Mouse (Mus musculus) G1E (cell line): ENCODE data around the gene Cep350. TPM values are rescaled to one million over a fixed set of nuclear protein-coding genes. Genes with fewer than 3 reads are reported as not detected.

Experiments
- ATAC-seq: 2 replicates; pipeline ENCODE4 v1.8.0; 2016; ENCODE audit warnings: mild to moderate bottlenecking; ENCODE audit not compliant: insufficient number of reproducible peaks, poor library complexity, low FRiP score, severe bottlenecking; ENCODE audit errors: extremely low read depth
- DNase-seq: peaks from one replicate; pipeline ENCODE4 v3.0.0; 2012; ENCODE audit warnings: low spot score
- H3K27me3 ChIP-seq: 2 replicates; pipeline ENCODE4 v1.6.1; 2012; ENCODE audit warnings: mild to moderate bottlenecking, low read length, inconsistent platforms; ENCODE audit not compliant: insufficient read depth
- H3K36me3 ChIP-seq: replicated peaks from 2 replicates; pipeline ENCODE3; 2012; ENCODE audit warnings: mild to moderate bottlenecking, inconsistent platforms
- H3K4me1 ChIP-seq: 2 replicates; pipeline ENCODE4 v1.6.1; 2012; ENCODE audit warnings: low read depth, low read length, inconsistent platforms, mixed read lengths; ENCODE audit not compliant: insufficient read depth
- H3K4me3 ChIP-seq: 2 replicates; pipeline ENCODE4 v1.5.1; 2012; ENCODE audit warnings: low read depth, mild to moderate bottlenecking, inconsistent platforms, low read length, moderate library complexity, mixed read lengths
- H3K9me3 ChIP-seq: replicated peaks from 2 replicates; pipeline ENCODE4 v1.6.1; 2012; ENCODE audit warnings: inconsistent platforms
- CTCF ChIP-seq: IDR thresholded peaks from 2 replicates; pipeline ENCODE4 v1.5.1; 2012; ENCODE audit warnings: low read depth, low read length, inconsistent platforms, mixed read lengths
- GATA1 ChIP-seq: IDR thresholded peaks from 2 replicates; pipeline ENCODE4 v1.6.1; 2012; ENCODE audit warnings: borderline replicate concordance, low read length, inconsistent platforms, mixed read lengths
- GATA2 ChIP-seq: IDR thresholded peaks from 2 replicates; pipeline ENCODE4 v1.6.1; 2012; ENCODE audit warnings: low read depth, low read length, inconsistent platforms, borderline replicate concordance
- POLR2AphosphoS5 ChIP-seq: IDR thresholded peaks from 2 replicates; pipeline ENCODE4 v1.6.1; 2012; ENCODE audit warnings: low read depth, low read length, inconsistent platforms; ENCODE audit not compliant: insufficient replicate concordance
- TAL1 ChIP-seq: conservative IDR thresholded peaks from 2 replicates; pipeline ENCODE4 v1.6.1; 2012; ENCODE audit warnings: low read depth, low read length, inconsistent platforms, mixed read lengths
- polyA plus RNA-seq: library from polyadenylated mRNA; stranded (reverse); fragments of >175 nt; gene quantifications from 2 replicates; pipeline ENCODE4 v1.2.3, GENCODE M21; 2012
- total RNA-seq, 2 experiments: library from RNA; stranded (forward) in 1 of 2; stranded (reverse) in 1 of 2; fragments of 200-1000 nt in 1 of 2; fragments of >200 nt in 1 of 2; fragmentation: Nextera tagmentation in 1 of 2; gene quantifications; 2 replicates each; pipeline ENCODE4 v1.2.3; 2014 to 2017

Gene Cep350
- total and polyA plus RNA-seq, 3 experiments: 3.3 to 98.2 (median 41.6) TPM

DNA sequence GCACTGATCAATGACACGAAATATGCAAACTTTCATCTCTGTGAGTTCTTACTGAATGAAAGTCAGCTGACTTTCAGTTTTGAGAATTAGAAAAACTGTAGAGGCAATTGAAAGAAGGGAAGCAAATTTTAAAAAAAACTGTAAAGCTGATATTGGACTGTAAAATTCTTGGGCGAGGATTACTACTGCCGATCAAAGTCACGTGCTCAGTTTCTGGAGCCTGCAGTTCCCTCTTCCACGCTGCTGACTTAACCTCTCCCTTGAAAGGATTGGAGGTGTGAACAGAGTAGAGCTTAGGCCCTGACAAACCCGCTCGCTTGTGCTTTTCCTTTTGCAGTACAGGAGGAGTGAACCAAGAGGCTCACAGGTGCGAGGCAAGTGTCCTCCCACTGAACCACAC lies 29.3 kb upstream of the Cep350 start:
- Histone ChIP-seq H3K9me3 (no peaks in the 10 kb centered on the region), H3K27me3 (no peaks in the 10 kb centered on the region; the same call in 1 of the 2 replicates), H3K4me1 (peaks cover 3% of the 10 kb centered on the region; the same call in 1 of the 2 replicates), H3K4me3 (no peak overlapping the region), H3K36me3 (peaks cover 36% of the 10 kb centered on the region)
- ATAC-seq (no peak), DNase-seq (no peak)
- no peak for TF ChIP-seq CTCF
- TF ChIP-seq POLR2AphosphoS5: no peak
- no peak for TF ChIP-seq TAL1
- TF ChIP-seq GATA2: no peak
- no peak for TF ChIP-seq GATA1

DNA sequence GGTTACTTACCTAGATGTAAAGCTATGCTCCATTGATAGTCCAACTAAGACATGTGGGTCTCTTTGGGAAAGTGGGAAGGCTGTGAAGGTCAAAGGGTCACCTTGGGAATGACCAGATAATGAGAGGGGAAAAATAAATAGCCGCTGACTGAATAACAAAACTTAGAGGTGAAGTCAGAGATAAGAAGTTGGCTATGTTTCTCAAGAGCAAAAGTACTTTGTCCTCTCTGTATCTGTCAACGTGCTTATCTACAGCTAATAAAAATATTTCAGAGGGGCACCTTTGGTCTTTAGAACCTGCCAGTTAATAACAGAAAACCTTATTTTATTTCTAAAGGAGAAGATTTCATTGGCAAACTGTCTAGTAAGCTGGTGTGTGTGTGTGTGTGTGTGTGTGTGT lies 22.6 kb upstream of the Cep350 start:
- Histone ChIP-seq H3K36me3 (no peaks in the 10 kb centered on the region), H3K9me3 (no peaks in the 10 kb centered on the region), H3K27me3 (peaks cover 12% of the 10 kb centered on the region), H3K4me1 (peaks cover 3% of the 10 kb centered on the region; the same call in 1 of the 2 replicates), H3K4me3 (no peak overlapping the region)
- TF ChIP-seq CTCF: no peak
- TF ChIP-seq POLR2AphosphoS5: no peak
- no peak for TF ChIP-seq TAL1
- TF ChIP-seq GATA1: no peak
- no peak for TF ChIP-seq GATA2
- ATAC-seq: no peak
- no peak for DNase-seq

DNA sequence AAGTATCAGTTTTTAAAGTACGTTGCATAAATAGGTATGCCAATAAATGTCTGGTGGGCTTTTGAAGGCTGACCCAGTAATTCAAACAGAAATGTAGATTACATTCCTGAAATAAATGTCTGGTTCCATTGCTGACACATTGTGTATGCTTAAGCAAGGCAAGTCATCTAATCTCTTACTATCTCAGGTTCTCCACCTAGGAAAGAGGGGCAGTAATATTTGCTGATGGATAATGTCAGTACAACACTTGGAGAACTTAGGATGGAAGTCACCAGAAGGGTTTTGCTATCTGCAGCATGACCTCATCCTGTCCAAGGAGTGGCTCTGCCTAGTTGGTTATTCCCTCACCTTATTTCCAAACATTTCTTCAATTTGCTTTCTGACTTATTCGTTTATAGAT lies 21.5 kb upstream of the Cep350 start:
- TF ChIP-seq POLR2AphosphoS5 (no peak), GATA1 (no peak), CTCF (no peak), GATA2 (no peak), TAL1 (no peak)
- Histone ChIP-seq H3K4me1 (peaks cover 3% of the 10 kb centered on the region; the same call in 1 of the 2 replicates), H3K27me3 (peaks cover 14% of the 10 kb centered on the region), H3K36me3 (no peaks in the 10 kb centered on the region), H3K4me3 (no peak overlapping the region), H3K9me3 (no peaks in the 10 kb centered on the region)
- DNase-seq (no peak), ATAC-seq (no peak)

DNA sequence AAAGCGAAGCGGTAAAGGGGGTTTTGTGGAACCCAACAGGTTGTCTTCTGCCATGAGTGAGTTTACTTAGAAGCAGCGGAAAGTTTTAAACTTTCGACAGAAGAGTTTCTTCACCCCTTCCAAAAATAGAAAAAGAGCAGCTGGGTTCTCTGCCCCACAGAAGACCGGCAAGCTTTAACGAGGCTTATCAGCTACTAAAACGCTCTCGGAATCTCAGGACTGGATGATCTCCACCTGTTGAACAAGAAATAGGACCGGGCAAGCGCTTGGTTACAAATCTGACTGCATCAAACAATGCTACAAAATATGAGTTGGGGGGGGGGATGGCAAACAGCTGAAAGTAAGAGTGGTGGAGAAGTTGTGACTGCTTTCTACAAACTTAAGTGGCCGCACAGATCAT lies 17.3 kb upstream of the Cep350 start:
- Histone ChIP-seq H3K27me3 (peaks cover 9% of the 10 kb centered on the region; the same call in 1 of the 2 replicates), H3K4me3 (no peak overlapping the region), H3K9me3 (no peaks in the 10 kb centered on the region), H3K36me3 (no peaks in the 10 kb centered on the region), H3K4me1 (peaks cover 1% of the 10 kb centered on the region; the same call in 1 of the 2 replicates)
- TF ChIP-seq TAL1 (no peak), POLR2AphosphoS5 (no peak), CTCF (no peak), GATA2 (no peak), GATA1 (no peak)
- ATAC-seq (no peak), DNase-seq (no peak)

DNA sequence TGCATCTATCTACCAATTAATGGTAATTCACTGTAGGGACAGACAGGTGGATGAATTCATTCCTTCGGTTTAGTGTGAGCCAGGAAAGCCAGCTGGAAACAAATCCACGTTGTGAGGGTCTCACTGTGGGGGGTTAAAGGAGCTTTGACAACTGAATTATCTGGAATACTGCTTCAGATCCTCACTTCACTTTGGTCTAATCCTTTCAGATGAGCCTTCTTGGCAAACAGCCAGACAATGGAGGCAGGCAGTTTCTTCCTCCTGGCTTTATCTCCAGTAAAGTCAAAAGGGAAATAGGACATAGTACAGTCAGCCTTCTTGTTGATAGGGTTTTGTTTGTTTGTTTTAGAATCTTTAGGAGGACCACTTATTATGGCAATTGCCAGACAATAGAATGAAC lies 16.3 kb upstream of the Cep350 start:
- no peaks in the 10 kb centered on the region for H3K9me3 ChIP-seq
- no peaks in the 10 kb centered on the region; the same call in 1 of the 2 replicates for H3K4me1 ChIP-seq
- no peak overlapping the region for H3K4me3 ChIP-seq
- DNase-seq: no peak
- TF ChIP-seq CTCF (no peak), POLR2AphosphoS5 (no peak), GATA2 (no peak), GATA1 (no peak), TAL1 (no peak)
- no peaks in the 10 kb centered on the region for H3K36me3 ChIP-seq
- no peak for ATAC-seq
- H3K27me3 ChIP-seq: peaks cover 11% of the 10 kb centered on the region; the same call in 1 of the 2 replicates

DNA sequence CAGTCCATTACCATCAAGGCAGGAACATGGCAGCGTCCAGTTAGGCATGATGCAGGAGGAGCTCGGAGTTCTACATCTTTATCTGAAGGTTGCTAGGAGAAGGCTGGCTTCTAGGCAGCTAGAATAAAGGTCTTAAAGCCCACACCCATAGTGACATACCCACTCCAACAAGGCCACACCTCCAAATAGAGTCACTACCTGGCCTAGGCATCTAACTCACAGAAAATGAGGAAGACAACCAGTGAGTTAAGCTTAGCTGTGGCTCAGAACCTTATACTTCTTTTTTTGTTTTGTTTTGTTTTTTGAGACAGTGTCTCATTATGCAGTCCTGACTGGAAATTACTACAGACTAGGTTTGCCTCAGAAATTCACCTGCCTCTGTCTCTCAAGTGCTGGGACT lies 14.6 kb upstream of the Cep350 start:
- DNase-seq (no peak), ATAC-seq (no peak)

DNA sequence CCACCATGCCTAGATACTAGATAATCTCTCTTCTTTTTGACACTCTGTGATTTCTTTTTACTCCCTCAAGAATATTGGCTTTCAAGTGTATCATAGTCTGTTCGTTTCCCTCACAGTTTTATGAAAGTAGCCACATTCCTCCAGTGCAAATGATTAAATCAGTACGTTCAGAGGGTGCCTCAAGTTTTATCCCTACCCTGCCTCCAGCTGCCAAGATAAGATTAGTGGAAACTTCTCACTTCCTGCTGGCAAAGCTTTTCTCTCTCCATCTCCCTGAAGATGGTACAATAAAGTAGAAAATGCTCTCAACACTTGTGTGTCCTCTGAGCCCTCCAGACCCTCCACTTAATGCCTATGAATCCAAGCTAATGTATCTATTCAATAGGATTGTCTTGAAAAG lies 1.9 kb upstream of the Cep350 start:
- H3K4me3 ChIP-seq: no peak overlapping the region
- TF ChIP-seq GATA1 (no peak), POLR2AphosphoS5 (no peak), GATA2 (no peak), TAL1 (no peak), CTCF (no peak)
- no peak for DNase-seq
- peaks cover 24% of the 10 kb centered on the region for H3K4me1 ChIP-seq
- H3K36me3 ChIP-seq: no peaks in the 10 kb centered on the region
- no peak for ATAC-seq
- no peaks in the 10 kb centered on the region for H3K27me3 ChIP-seq
- H3K9me3 ChIP-seq: peaks cover 2% of the 10 kb centered on the region; the same call in 1 of the 2 replicates

More for the DNA sequence above, 14.6 kb upstream of the Cep350 start:
- Histone ChIP-seq H3K4me1 (peaks cover 3% of the 10 kb centered on the region), H3K4me3 (no peak overlapping the region), H3K9me3 (no peaks in the 10 kb centered on the region), H3K36me3 (no peaks in the 10 kb centered on the region), H3K27me3 (peaks cover 8% of the 10 kb centered on the region; the same call in 1 of the 2 replicates)
- no peak for TF ChIP-seq POLR2AphosphoS5
- no peak for TF ChIP-seq CTCF
- no peak for TF ChIP-seq GATA2
- TF ChIP-seq GATA1: no peak
